Mouse (Mus musculus): ENCODE data around the gene Tmc3. TPM values are rescaled to one million over a fixed set of nuclear protein-coding genes. Genes with fewer than 3 reads are reported as not detected.

The Tmc3 gene
- total and polyA plus RNA-seq, 3 experiments = 0.08 to 0.11 TPM; not detected in 1

- no peaks in the 10 kb centered on the region for H3K36me3 ChIP-seq (ENCODE audit: control insufficient read depth, insufficient read depth, low read length)
- H3K9ac ChIP-seq (ENCODE audit: low read depth, low read length) = no peak overlapping the region
- intact Hi-C loops (cut with DNase I) = loop anchor here (2.0 kb wide), 1 partner anchor 215 kb away; no protein-coding TSS in a partner anchor
- no peaks in the 10 kb centered on the region for H3K4me1 ChIP-seq (ENCODE audit: control insufficient read depth, insufficient read depth, low read length)
- H3K4me3 ChIP-seq = no peak overlapping the region
- no peak overlapping the region for H3K27ac ChIP-seq
- no peaks in the 10 kb centered on the region for H3K27me3 ChIP-seq (ENCODE audit: control insufficient read depth, insufficient read depth, low read length)
- WGBS = 90% methylated on average over 6 of the region's 6 CpGs
- peak in 1 of 2 experiments; percentile 10 for DNase-seq
- no peak for TF ChIP-seq POLR2A (IDR thresholded peaks at IDR 0.05; ENCODE audit: insufficient read depth, low read depth, low read length)
- no peak for TF ChIP-seq EP300 (IDR thresholded peaks at IDR 0.05; ENCODE audit: insufficient read depth, low read depth, low read length)
- TF ChIP-seq CTCF (IDR thresholded peaks at IDR 0.05) = no peak
- H3K79me2 ChIP-seq (replicated peaks; ENCODE audit: control insufficient read depth, insufficient read depth, low read length) = no peaks in the 10 kb centered on the region
Observed at GRCm38 (mm10) chr7:83671573-83671972, 86.8 kb downstream of the Tmc3 start.

Other genes starting within 250 kb of the Tmc3 start
- gene Stard5, start 47.0 kb downstream of the Tmc3 start, total RNA-seq (2021) = 1 to 10 TPM; 8.6 to 9.2 TPM
- 6.7 and 9.6 TPM in 2 replicates for gene Stard5, start 47.0 kb downstream of the Tmc3 start, polyA plus RNA-seq (2012; rRNA removed)
- 1 to 10 TPM; 5.6 to 7.6 TPM for gene Il16, start 160.8 kb downstream of the Tmc3 start, total RNA-seq (2021)
- gene Il16, start 160.8 kb downstream of the Tmc3 start, polyA plus RNA-seq (2012; rRNA removed) = 6.1 and 8.0 TPM in 2 replicates
- gene Cfap161, start 210.0 kb downstream of the Tmc3 start, total RNA-seq (2021) = not detected
- gene Cfap161, start 210.0 kb downstream of the Tmc3 start, polyA plus RNA-seq (2012; rRNA removed) = 0.35 and 0.50 TPM in 2 replicates